Mouse (Mus musculus) gastrocnemius, postnatal 36 days (tissue): ENCODE results near the gene Ndrg2. TPM values are rescaled to one million over a fixed set of nuclear protein-coding genes. Genes with fewer than 3 reads are reported as not detected.
"Not testable (repeated sequence)": the region's sequence is repeated elsewhere in the genome, so short reads cannot be mapped to it uniquely, and the experiment has no call there.

Experiments used
- DNase-seq, 2 experiments: peaks; one replicate each; pipeline ENCODE4 v3.0.0; 2022
- intact Hi-C: fragments of 180-260 bp; cut with DNase I; formaldehyde crosslinking; loops from one replicate; pipeline ENCODE4 v1.15.1; 2025
- total RNA-seq, 2 experiments: library from RNA; stranded (reverse); gene quantifications; 2 replicates each; pipeline ENCODE4 v1.2.3; 2021

The Ndrg2 gene
- total RNA-seq, 2 experiments from 2014 or later = 1,350 to 1,506 TPM

DNA sequence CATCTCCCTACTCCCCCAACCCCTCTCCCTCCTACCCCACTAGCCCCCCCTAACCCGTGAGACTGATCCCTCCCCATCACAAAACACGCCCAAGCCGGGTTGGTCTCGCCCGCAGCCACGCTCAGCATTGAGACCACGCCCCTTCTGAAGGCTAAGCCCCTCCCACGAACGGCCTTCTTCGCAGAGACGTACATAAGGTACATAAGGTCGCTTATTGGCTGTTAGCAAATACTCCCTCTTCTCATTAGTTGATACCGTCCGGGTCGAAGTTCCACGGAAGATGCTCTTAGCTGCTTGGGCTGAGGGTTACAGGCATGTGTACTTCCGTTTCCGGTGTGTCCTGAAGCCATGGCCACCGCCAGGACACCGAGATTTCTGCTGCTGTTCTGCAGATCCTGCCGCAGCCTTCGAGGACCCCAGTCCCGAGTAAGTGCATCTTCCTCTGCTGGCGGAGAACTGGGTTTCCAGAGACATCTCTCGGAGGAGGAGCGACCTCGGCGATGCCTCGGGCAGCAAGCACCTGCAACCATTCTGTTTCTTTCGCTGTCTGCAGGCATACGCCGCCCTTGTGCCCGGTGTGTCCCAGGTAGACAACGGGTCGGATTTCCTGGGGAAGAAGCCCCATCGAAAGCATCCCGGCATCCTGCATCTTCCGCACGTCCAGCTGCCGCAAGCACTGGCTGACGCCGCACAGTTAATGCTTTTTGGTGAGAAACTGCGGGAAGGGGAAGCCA is 29.2 kb downstream of the Ndrg2 start, which contains the start of gene Mettl17:
Mettl17 (plus strand) TSS at position 245 of the 734 bp plus-strand sequence.
- peak; percentile 85 to 94 for DNase-seq
- intact Hi-C loops = loop anchor here (10.0 kb wide), 1 partner anchor 430 kb away; no protein-coding TSS in a partner anchor

DNA sequence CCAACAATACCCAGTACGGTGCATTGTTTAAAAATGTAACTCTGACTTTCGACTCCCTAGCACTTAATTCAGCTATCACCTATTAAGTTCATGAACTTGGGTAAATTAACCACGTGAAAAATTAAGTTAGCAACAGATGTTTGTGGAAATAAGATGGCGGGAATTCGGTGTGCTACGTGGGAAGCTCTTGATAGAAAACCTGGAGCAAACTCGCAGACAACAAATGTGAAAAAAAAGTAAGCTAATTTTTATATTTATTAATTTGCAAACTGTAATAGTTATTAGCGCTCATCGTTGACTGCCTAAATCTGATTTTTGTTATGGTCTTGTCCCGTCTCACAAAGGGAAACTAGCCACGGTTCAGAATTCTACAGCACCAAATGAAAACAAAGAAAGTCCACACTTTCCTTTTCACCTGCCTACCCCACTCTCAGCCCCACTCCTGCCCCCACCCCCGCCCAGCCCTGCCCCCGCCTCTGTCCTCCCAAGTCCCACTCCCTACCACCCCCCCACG is 29.9 kb downstream of the Ndrg2 start:
- intact Hi-C loops = loop anchor here (10.0 kb wide), 1 partner anchor 431 kb away; no protein-coding TSS in a partner anchor
- DNase-seq = no peak

- peak in 1 of 2 experiments; percentile 46 for DNase-seq
- intact Hi-C loops = loop anchor here (10.0 kb wide), 1 partner anchor 431 kb away; no protein-coding TSS in a partner anchor
Observed at GRCm38 (mm10) chr14:51883527-51884030, 30.4 kb downstream of the Ndrg2 start.

DNA sequence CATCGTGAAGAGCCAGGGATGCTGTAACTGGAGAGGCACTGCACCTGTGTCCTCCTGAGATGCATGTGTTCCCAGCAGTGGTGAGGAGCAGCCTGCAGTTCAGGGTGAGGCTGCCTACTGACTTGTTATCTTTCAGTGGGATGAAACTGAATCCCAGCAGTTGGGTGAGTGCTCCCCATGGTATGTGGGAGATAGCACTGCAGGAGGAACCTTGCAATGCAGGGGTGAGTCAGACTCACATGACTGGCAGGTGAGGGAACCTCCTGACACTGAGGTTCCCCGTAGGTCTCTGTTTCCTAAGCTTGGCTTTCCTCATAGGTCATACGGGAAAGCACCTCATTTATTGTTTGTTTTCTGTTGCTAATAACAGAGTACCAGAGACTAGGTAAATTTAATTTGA is 36.4 kb downstream of the Ndrg2 start:
- DNase-seq = no peak
- intact Hi-C loops = loop anchor here (10.0 kb wide), 1 partner anchor 103 kb away; the partner anchor contains the start of gene Ang4

GRCm38 (mm10) chr14:51871741-51872140 is 42.2 kb downstream of the Ndrg2 start:
- intact Hi-C loops = loop anchor here (10.0 kb wide), 1 partner anchor 97 kb away; the partner anchor contains the start of gene Ang4
- DNase-seq = no peak

DNA sequence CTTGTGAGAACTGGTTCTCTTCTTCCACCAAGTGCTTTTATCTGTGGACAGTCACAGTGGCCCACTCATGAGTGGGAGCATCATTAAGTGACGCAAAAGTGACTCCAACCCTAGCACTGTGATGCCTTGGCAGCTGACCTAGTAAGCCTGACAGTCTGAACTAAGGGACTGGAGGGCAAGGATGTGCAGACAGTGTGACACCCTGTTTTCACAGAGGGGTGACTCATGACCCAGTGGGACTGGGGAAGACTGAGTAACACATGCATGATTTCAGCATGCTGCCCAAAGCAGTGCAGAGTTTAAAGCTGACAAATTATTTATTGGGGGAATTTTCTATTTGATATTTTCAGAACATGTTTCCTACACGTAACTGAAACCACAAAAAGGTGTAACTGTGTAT is 43.2 kb downstream of the Ndrg2 start:
- intact Hi-C loops = loop anchor here (10.0 kb wide), 1 partner anchor 96 kb away; the partner anchor contains the start of gene Ang4
- no peak for DNase-seq

DNA sequence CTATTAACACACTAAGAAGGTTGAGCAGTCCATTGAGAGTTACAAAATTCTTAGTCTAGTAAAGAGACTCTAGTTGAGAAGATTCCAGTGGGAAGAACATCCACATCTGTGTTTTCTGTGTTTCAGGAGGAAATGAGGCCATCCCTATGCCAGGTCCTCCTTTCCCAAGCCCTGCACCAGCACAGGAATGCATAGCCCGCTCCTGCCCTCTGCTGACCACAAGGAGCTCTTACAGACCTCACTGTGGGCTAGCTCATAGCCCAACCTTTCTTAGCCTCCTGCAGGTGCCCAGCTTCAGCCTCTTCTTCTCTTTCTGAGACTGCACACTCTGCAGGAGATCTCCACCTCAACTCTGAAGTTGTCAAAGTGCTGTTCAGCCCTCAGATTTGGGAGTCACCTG is 50.4 kb downstream of the Ndrg2 start:
- DNase-seq, intact Hi-C loops: not testable (repeated sequence)

DNA sequence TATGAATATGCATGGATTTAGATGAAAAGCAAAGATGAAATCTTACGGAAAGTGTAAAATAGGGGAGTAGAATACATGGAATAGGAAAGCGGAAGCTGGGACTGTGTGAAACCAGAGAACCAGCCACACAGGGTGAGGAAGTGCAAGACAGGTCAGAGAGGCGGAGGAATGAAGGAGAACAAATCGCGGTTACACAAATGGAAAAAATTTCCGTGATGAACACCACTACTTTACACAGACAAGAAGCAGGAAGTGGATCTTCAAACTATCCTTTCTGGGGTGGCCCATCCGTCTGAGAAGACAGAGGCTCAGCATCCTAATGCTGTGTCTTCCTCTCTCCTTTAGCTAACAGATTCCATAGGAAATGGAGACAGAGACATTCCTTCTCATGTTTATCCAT is 58.7 kb downstream of the Ndrg2 start:
- intact Hi-C loops, DNase-seq: not testable (repeated sequence)

Other genes with a start within 250 kb of the Ndrg2 start
- gene Gm17079, start 218.7 kb downstream of the Ndrg2 start, total RNA-seq = not detected
- gene Gm5800, start 197.0 kb downstream of the Ndrg2 start, total RNA-seq = not detected
- gene Ang4, start 140.6 kb downstream of the Ndrg2 start, total RNA-seq = not detected
- not detected for gene AY358078, start 114.1 kb downstream of the Ndrg2 start, total RNA-seq
- gene Ear6, start 60.5 kb downstream of the Ndrg2 start, total RNA-seq = not detected
- gene Mettl17, start 29.3 kb downstream of the Ndrg2 start, total RNA-seq = 10 to 100 TPM; 11.7 to 14.4 TPM
- under 1 TPM; 0.20 to 0.51 TPM for gene Slc39a2, start 21.3 kb downstream of the Ndrg2 start, total RNA-seq
- not detected for gene Tppp2, start 4.3 kb upstream of the Ndrg2 start, total RNA-seq
- not detected for gene Rnase13, start 8.6 kb upstream of the Ndrg2 start, total RNA-seq
- gene Arhgef40, start 70.6 kb upstream of the Ndrg2 start, total RNA-seq = 10 to 100 TPM; 13.9 to 18.5 TPM
- gene Tmem253, start 101.5 kb upstream of the Ndrg2 start, total RNA-seq = 1 to 10 TPM; 1.3 to 1.5 TPM
- 10 to 100 TPM in 1 of 2 experiments, 1 to 10 TPM in 1; 9.7 to 12.4 TPM for gene Zfp219, start 106.6 kb upstream of the Ndrg2 start, total RNA-seq
- gene Olfr221, start 128.3 kb upstream of the Ndrg2 start, total RNA-seq = not detected
- gene Hnrnpc, start 189.9 kb upstream of the Ndrg2 start, total RNA-seq = 10 to 100 TPM; 71.0 to 74.4 TPM
- not detected for gene Rpgrip1, start 196.5 kb upstream of the Ndrg2 start, total RNA-seq